Mouse (Mus musculus) lung, adult 2 months (tissue): ENCODE data around the gene Zc3h7b. TPM values are rescaled to one million over a fixed set of nuclear protein-coding genes. Genes with fewer than 3 reads are reported as not detected.

ENCODE experiments used
- DNase-seq: peaks from one replicate; pipeline ENCODE4 v3.0.0; 2022
- H3K4me1 ChIP-seq: fragments of 200-500 bp; 2 replicates; pipeline ENCODE4 v1.6.1; 2011; ENCODE audit warnings: low read length; ENCODE audit not compliant: control insufficient read depth, insufficient read depth
- H3K4me3 ChIP-seq: fragments of 200-500 bp; replicated peaks from 2 replicates; pipeline ENCODE3; 2011; ENCODE audit warnings: low read depth, mild to moderate bottlenecking, control low read depth, low read length; ENCODE audit errors: extremely low read depth
- CTCF ChIP-seq: fragments of 200-500 bp; IDR thresholded peaks from 2 replicates; pipeline ENCODE4 v1.5.1; 2011; ENCODE audit warnings: mild to moderate bottlenecking, low read length, control low read depth; ENCODE audit not compliant: insufficient read depth
- POLR2A ChIP-seq: fragments of 200-500 bp; IDR thresholded peaks from 2 replicates; pipeline ENCODE4 v1.6.1; 2011; ENCODE audit warnings: low read depth, mild to moderate bottlenecking, control low read depth, low read length, borderline replicate concordance; ENCODE audit errors: extremely low read depth
- WGBS: fragments of 180-500 bp; shearing (Covaris S2); methylation state at CpG from one replicate; pipeline ENCODE4 v1.1.7; 2018; 5-methylcytosine and 5-hydroxymethylcytosine counted together
- polyA plus RNA-seq: library from polyadenylated mRNA; depleted of rRNA; stranded (reverse); fragments of >200 nt; gene quantifications from 2 replicates; pipeline ENCODE4 v1.2.3, GENCODE M21; 2012

The Zc3h7b gene
- polyA plus RNA-seq, 1 experiment: 52.4 TPM

DNA sequence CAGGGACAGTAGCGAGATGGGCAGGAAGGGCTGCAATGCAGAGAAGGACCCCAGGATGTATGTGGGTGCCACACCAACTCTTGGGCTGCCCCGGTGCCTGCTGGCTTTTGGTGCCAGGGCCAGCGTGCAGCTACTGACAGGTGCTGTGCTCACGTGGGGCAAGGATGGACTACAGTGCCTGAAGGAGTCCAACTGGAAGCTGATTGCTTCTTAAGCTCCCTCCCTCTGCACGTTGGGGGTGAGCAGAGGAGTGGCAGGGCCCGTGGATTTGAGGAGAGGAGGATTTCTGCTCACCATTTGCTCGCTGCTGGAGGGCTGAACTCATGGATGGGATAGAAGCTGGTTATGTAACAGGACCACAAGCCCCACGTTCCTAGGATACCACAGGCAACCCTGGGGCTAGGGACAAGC is 58.1 kb downstream of the Zc3h7b start:
- no peak for DNase-seq
- Histone ChIP-seq H3K4me3 (peak overlapping the region; percentile 74), H3K4me1 (peaks cover 31% of the 10 kb centered on the region)
- 16% methylated on average over 8 of the region's 8 CpGs for WGBS
- TF ChIP-seq POLR2A (peak; percentile 37; the same call in 1 of the 2 replicates), CTCF (no peak)

DNA sequence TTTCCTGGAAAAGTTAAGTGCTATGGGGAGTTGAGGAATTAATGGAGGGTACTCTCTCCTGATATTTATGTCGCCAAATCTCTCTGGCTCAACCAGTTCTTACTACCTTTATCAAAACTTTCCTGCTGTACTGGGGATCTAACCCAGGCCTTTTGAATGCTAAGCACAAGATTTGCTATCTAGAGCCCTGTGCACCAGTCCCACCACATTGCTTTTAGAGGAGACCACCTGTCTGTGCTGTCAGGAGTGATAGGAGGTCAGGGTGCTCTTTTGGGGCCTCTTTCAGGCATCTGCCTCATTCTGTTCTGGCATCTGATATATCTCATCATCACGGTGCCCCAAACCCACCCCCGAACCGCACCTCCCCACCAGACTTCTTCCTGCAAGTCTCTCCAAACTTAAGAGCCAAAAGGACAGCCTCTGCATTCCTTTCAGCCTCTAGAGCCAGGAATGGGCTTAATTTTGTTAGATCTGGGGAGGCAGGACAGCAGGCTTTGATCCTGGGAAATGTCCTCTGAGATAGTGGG is 58.6 kb downstream of the Zc3h7b start:
- no peak for TF ChIP-seq CTCF
- TF ChIP-seq POLR2A: no peak
- 48% methylated on average over 4 of the region's 4 CpGs for WGBS
- Histone ChIP-seq H3K4me1 (peaks cover 31% of the 10 kb centered on the region), H3K4me3 (peak overlapping the region; percentile 74)
- DNase-seq: no peak

DNA sequence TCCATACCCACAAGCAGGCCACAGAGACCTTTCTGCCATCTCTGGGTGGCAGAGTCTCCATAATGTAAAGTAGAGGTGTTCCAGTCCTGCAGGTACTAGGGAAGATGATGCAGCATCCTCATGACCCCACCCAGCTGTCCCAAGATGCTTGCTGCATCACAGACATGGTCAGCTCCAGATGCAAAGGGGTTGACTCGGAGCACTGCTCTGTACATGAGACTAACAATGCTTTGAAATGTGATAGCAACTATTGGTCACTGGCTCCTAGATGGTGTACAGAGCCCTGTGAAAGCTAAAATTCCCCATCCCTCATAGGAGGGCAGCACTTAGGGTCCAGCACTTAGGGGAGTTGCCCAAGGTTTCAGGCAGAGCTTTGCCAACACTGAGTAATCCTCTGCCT is 59.3 kb downstream of the Zc3h7b start:
- peak overlapping the region; percentile 14 for H3K4me3 ChIP-seq
- peaks cover 35% of the 10 kb centered on the region for H3K4me1 ChIP-seq
- DNase-seq: no peak
- TF ChIP-seq POLR2A (no peak), CTCF (no peak)
- WGBS: 74% methylated on average over 1 of the region's 1 CpGs

DNA sequence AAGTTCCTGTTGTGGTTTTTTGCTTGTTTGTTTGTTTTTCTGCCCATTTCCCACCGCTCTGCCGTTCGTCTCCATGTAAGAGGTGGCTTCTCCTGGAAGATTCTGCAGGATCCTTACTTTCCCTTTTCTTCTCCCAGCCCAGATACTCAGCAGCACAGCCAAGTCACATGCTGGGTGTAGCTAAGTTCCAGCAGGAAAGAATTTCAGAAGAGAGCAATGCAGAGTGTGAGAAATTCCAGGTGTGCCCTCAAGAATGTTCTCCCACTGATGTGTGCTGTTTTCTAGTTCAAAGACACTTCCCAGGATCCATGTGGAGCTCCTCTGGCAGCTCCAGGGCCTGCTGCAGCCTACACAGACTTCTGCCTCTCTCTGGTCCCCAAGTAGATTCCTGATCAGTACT is 60.0 kb downstream of the Zc3h7b start:
- 32% methylated on average over 3 of the region's 3 CpGs for WGBS
- peaks cover 41% of the 10 kb centered on the region for H3K4me1 ChIP-seq
- TF ChIP-seq POLR2A: no peak
- no peak for TF ChIP-seq CTCF
- H3K4me3 ChIP-seq: no peak overlapping the region
- no peak for DNase-seq

DNA sequence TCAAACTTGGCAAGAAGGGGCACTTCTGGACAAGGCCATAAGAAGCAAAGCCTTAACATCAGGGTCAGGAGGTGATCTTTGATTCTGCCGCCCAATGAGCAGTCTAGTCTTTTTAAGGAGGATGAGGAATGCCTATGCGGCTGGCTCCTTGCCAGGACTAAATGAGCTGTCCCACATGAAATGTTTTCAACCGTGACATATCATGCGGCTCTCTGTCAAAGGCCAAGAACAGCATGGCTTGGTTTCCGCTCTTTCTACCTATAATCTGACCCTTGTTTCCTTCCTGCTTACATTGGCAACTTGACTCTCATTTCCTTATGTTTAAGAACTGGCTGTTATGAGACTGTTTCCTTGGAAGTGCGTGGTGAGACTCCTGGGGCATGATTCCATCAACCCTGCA is 60.8 kb downstream of the Zc3h7b start:
- DNase-seq: no peak
- TF ChIP-seq POLR2A (no peak), CTCF (no peak)
- WGBS: 14% methylated on average over 6 of the region's 6 CpGs
- no peak overlapping the region for H3K4me3 ChIP-seq
- peaks cover 42% of the 10 kb centered on the region for H3K4me1 ChIP-seq

DNA sequence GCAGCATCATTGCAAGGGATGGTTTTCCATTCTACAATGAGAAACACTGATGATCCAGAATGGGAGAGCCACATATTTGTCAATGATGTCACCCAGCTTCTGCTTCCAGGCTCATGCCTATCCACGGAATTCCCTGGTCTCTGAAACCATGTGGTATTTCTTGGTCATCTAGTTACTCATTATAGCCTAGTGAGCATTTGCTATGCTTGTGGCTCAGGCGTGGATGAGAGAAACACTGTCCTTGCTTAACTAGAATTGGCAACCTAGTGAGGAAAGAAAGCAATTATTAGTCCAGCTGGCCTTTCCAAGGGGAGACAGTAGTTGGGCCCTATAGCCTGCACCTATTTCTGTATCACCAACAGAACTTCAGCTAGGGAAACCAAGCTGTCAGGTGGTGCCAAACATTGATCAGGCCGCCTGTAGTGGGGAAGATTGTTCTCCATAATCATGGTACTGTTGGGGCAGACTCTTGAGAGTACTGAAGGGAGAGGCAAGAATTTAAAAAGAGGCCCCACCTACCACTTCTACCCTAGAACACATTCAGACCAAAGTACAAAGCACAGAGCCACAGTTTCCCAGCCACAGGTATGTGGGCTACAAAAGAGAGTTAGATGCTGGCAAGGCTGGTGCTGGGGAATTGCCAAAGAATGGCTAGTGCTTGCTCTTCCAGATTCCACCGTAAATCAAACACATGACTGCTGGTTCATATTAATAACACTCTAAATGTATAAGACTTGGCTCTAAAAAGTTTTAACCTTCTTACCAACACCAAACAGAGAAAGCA is 62.0 kb downstream of the Zc3h7b start:
- H3K4me1 ChIP-seq: peaks cover 42% of the 10 kb centered on the region
- H3K4me3 ChIP-seq: no peak overlapping the region
- DNase-seq: peak; percentile 66
- TF ChIP-seq POLR2A (no peak), CTCF (no peak)
- 58% methylated on average over 4 of the region's 4 CpGs for WGBS

DNA sequence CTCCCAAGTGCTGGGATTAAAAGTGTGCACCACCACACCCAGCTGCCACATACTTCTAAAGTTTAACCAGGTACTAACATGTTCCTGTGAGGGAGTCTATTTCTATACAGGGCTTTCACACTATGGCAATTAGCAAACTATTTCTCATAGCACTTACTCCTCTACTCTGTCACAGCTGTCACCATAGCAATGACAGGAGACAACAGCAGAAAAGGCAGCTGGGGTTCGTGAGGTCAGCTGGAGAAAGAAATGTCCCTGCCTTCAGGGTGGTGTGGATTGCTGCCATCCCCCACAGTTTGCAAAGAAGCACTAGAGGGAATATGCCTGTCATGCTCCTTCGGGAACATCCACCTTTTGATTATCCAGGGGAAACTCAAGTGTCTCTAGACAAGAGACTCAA is 63.9 kb downstream of the Zc3h7b start:
- WGBS: 67% methylated on average over 2 of the region's 2 CpGs
- no peak for DNase-seq
- Histone ChIP-seq H3K4me1 (peaks cover 46% of the 10 kb centered on the region), H3K4me3 (no peak overlapping the region)
- TF ChIP-seq POLR2A: no peak
- TF ChIP-seq CTCF: no peak

DNA sequence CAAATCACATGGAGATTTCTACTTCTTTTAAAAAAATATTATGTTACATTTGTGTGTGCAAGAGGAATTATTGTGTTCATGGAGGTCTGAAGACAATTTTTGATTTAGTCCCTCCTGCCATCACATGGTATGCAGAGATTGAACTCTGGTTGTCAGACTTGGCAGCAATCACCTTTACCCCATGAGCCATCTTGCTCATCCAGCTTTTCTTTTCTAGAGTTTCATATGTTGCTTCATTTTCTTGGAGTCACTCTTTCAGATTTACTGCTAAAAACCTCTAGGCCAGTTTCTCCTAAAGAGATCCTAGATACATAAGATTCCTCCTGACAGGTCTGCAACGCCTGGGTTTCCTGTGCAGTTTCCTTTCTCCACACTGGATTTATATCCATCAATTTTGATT is 64.7 kb downstream of the Zc3h7b start:
- DNase-seq: no peak
- TF ChIP-seq CTCF: no peak
- TF ChIP-seq POLR2A: no peak
- Histone ChIP-seq H3K4me1 (peaks cover 40% of the 10 kb centered on the region), H3K4me3 (no peak overlapping the region)
- 16% methylated on average over 1 of the region's 1 CpGs for WGBS

DNA sequence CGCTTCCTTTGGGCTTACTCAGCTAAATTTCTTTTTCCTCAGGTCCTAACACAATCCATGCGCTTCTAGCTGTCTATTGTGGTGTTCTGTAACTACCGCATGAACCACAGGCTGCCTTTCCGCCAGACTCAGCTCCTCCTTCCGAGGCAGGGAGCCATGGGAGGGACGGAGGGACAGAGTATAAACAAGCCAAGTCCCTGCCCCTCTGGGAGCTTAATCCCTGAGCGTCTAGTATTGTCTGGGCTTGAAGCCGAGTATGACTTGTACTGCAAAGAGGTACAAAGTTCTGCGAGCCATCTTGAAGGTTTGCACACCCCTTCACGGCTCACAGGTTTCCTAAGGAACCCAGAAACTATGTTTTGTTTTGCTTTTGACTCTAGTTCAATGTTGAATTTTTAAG is 65.3 kb downstream of the Zc3h7b start:
- Histone ChIP-seq H3K4me3 (peak overlapping the region; percentile 69), H3K4me1 (peaks cover 38% of the 10 kb centered on the region)
- under 1% methylated on average over 10 of the region's 10 CpGs for WGBS
- peak; percentile 87; the same call in 1 of the 2 replicates for TF ChIP-seq POLR2A
- no peak for TF ChIP-seq CTCF
- peak; percentile 84 for DNase-seq
